Mouse (Mus musculus): ENCODE measurements at regions not wholly inside any gene's neighbourhood (a gene's known extent, or its start where the extent isn't known, plus 50 kb on each side); places are given as distances from the start of the nearest gene placed in this dataset.

DNA sequence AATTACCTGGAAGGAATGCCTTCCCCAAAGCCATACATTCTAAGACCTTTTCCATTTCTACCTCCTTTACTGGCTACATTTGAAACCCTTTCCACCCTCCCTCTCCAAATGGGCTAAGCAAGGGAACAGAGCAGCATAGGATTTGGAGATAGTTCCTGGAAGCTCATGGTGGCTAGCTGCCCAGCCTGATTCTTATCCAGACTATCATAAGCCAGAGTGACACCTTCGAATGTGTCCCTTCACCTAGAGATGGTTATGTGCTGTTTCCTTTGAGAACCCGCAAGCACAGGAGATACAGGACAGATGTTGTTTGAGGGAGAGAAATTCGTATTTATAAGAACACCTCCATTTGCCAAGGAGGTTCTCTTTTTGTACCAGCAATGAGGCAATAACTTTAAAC lies 272.0 kb downstream of the Rnf152 start:
- TF ChIP-seq CTCF (IDR thresholded peaks at IDR 0.05; ENCODE audit: control insufficient read depth, insufficient read depth, insufficient read length) (no peak), CEBPB (IDR thresholded peaks at IDR 0.05; ENCODE audit: low read depth) (no peak), MYOD1 (IDR thresholded peaks at IDR 0.05; ENCODE audit: control insufficient read depth, insufficient read length, low read depth) (no peak), FOSL1 (IDR thresholded peaks at IDR 0.05; ENCODE audit: insufficient read depth, low read length, poor library complexity, severe bottlenecking) (no peak), USF1 (IDR thresholded peaks at IDR 0.05; ENCODE audit: low read depth) (no peak), MAX (IDR thresholded peaks at IDR 0.05) (no peak), MYOG (IDR thresholded peaks at IDR 0.05; ENCODE audit: control insufficient read depth, extremely low read depth, insufficient read length) (no peak)
- Histone ChIP-seq H3K4me3 (ENCODE audit: insufficient read depth, poor library complexity, severe bottlenecking) (no peak overlapping the region), H3K79me2 (ENCODE audit: control insufficient read depth, insufficient read depth) (no peaks in the 10 kb centered on the region), H3ac (ENCODE audit: control insufficient read depth, insufficient read length, low read depth) (no peak overlapping the region), H3K27me3 (ENCODE audit: control insufficient read depth, insufficient read depth, insufficient read length) (no peaks in the 10 kb centered on the region), H3K36me3 (ENCODE audit: control insufficient read depth, insufficient read depth) (no peaks in the 10 kb centered on the region), H3K79me3 (ENCODE audit: low read depth) (no peaks in the 10 kb centered on the region)

GRCm38 (mm10) chr1:105083551-105084103 lies 272.9 kb downstream of the Rnf152 start:
- Histone ChIP-seq H3K79me3 (ENCODE audit: low read depth) (no peaks in the 10 kb centered on the region), H3ac (ENCODE audit: control insufficient read depth, insufficient read length, low read depth) (no peak overlapping the region), H3K27me3 (ENCODE audit: control insufficient read depth, insufficient read depth, insufficient read length) (no peaks in the 10 kb centered on the region), H3K79me2 (ENCODE audit: control insufficient read depth, insufficient read depth) (no peaks in the 10 kb centered on the region), H3K4me3 (ENCODE audit: insufficient read depth, poor library complexity, severe bottlenecking) (no peak overlapping the region), H3K36me3 (ENCODE audit: control insufficient read depth, insufficient read depth) (no peaks in the 10 kb centered on the region)
- TF ChIP-seq FOSL1 (IDR thresholded peaks at IDR 0.05; ENCODE audit: insufficient read depth, low read length, poor library complexity, severe bottlenecking) (no peak), MYOG (IDR thresholded peaks at IDR 0.05; ENCODE audit: control insufficient read depth, extremely low read depth, insufficient read length) (no peak), CTCF (IDR thresholded peaks at IDR 0.05; ENCODE audit: control insufficient read depth, insufficient read depth, insufficient read length) (no peak), MAX (IDR thresholded peaks at IDR 0.05) (no peak), CEBPB (IDR thresholded peaks at IDR 0.05; ENCODE audit: low read depth) (no peak), USF1 (IDR thresholded peaks at IDR 0.05; ENCODE audit: low read depth) (no peak), MYOD1 (IDR thresholded peaks at IDR 0.05; ENCODE audit: control insufficient read depth, insufficient read length, low read depth) (no peak)

DNA sequence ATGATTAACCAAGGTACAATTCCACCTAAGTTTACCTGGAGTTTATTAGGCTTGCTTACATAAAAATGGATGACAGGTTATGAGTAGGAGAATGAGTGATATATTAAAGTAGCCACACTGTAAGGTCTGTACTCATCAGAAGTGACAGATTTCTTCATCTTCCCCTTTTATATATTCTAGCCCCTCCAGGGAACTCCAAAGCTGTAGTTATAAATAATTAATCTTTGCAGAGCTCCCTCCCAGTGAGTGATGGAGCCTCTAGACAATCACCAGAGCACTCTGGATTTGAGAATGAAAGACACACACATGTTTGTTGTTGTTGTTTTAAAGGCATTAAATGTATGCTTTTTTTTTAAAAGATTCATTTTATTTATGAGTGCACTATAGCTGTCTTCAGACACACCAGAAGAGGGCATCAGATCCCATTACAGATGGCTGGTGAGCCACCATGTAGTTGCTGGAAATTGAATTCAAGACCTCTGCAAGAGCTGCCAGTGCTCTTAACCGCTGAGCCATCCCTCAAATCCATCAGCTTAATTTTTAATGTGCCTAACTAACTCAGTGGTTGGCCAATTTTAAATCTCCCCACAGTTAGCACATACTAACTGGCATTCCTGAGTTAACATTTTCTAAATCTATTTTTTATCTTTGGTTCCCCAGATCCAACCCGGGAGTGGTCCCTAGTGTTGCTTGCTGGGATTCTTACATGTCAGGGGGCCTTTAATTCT lies 273.5 kb downstream of the Rnf152 start:
- Histone ChIP-seq H3K27me3 (ENCODE audit: control insufficient read depth, insufficient read depth, insufficient read length) (no peaks in the 10 kb centered on the region), H3K79me3 (ENCODE audit: low read depth) (no peaks in the 10 kb centered on the region), H3K36me3 (ENCODE audit: control insufficient read depth, insufficient read depth) (no peaks in the 10 kb centered on the region), H3ac (ENCODE audit: control insufficient read depth, insufficient read length, low read depth) (no peak overlapping the region), H3K4me3 (ENCODE audit: insufficient read depth, poor library complexity, severe bottlenecking) (no peak overlapping the region), H3K79me2 (ENCODE audit: control insufficient read depth, insufficient read depth) (no peaks in the 10 kb centered on the region)
- TF ChIP-seq FOSL1 (IDR thresholded peaks at IDR 0.05; ENCODE audit: insufficient read depth, low read length, poor library complexity, severe bottlenecking): no peak
- TF ChIP-seq USF1 (IDR thresholded peaks at IDR 0.05; ENCODE audit: low read depth): no peak
- TF ChIP-seq MYOD1 (IDR thresholded peaks at IDR 0.05; ENCODE audit: control insufficient read depth, insufficient read length, low read depth): no peak
- no peak for TF ChIP-seq CTCF (IDR thresholded peaks at IDR 0.05; ENCODE audit: control insufficient read depth, insufficient read depth, insufficient read length)
- no peak for TF ChIP-seq MAX (IDR thresholded peaks at IDR 0.05)
- TF ChIP-seq MYOG (IDR thresholded peaks at IDR 0.05; ENCODE audit: control insufficient read depth, extremely low read depth, insufficient read length): no peak
- no peak for TF ChIP-seq CEBPB (IDR thresholded peaks at IDR 0.05; ENCODE audit: low read depth)

DNA sequence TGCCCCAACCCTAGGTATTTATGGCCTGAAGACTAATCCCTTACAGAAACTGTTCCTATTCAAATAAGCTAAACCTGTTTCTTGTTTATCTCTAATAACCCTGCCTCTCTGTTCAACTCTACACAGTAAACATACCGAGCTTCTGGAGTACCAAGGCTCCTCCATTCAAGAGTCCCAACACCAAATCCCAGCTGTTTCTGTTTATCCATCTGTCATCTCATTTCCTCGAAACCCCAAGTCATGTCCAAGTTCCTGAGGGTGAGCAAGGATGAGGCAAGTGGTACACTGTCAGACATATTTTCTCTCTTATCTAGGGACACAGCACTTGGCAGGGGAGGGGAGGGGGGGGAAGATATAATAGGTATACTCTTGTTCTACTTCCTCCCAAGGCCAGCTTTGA lies 274.6 kb downstream of the Rnf152 start:
- Histone ChIP-seq H3K79me2 (ENCODE audit: control insufficient read depth, insufficient read depth) (no peaks in the 10 kb centered on the region), H3K4me3 (ENCODE audit: insufficient read depth, poor library complexity, severe bottlenecking) (no peak overlapping the region), H3ac (ENCODE audit: control insufficient read depth, insufficient read length, low read depth) (no peak overlapping the region), H3K27me3 (ENCODE audit: control insufficient read depth, insufficient read depth, insufficient read length) (no peaks in the 10 kb centered on the region), H3K36me3 (ENCODE audit: control insufficient read depth, insufficient read depth) (no peaks in the 10 kb centered on the region), H3K79me3 (ENCODE audit: low read depth) (no peaks in the 10 kb centered on the region)
- no peak for TF ChIP-seq CEBPB (IDR thresholded peaks at IDR 0.05; ENCODE audit: low read depth)
- TF ChIP-seq MYOG (IDR thresholded peaks at IDR 0.05; ENCODE audit: control insufficient read depth, extremely low read depth, insufficient read length): no peak
- no peak for TF ChIP-seq USF1 (IDR thresholded peaks at IDR 0.05; ENCODE audit: low read depth)
- TF ChIP-seq MYOD1 (IDR thresholded peaks at IDR 0.05; ENCODE audit: control insufficient read depth, insufficient read length, low read depth): no peak
- no peak for TF ChIP-seq MAX (IDR thresholded peaks at IDR 0.05)
- no peak for TF ChIP-seq CTCF (IDR thresholded peaks at IDR 0.05; ENCODE audit: control insufficient read depth, insufficient read depth, insufficient read length)
- TF ChIP-seq FOSL1 (IDR thresholded peaks at IDR 0.05; ENCODE audit: insufficient read depth, low read length, poor library complexity, severe bottlenecking): no peak

GRCm38 (mm10) chr1:105079437-105079836 lies 277.1 kb downstream of the Rnf152 start:
- H3K27me3 ChIP-seq (ENCODE audit: control insufficient read depth, insufficient read depth, insufficient read length): no peaks in the 10 kb centered on the region
- no peaks in the 10 kb centered on the region for H3K79me2 ChIP-seq (ENCODE audit: control insufficient read depth, insufficient read depth)
- no peak overlapping the region for H3K4me3 ChIP-seq (ENCODE audit: insufficient read depth, poor library complexity, severe bottlenecking)
- TF ChIP-seq USF1 (IDR thresholded peaks at IDR 0.05; ENCODE audit: low read depth) (no peak), CEBPB (IDR thresholded peaks at IDR 0.05; ENCODE audit: low read depth) (no peak), MYOD1 (IDR thresholded peaks at IDR 0.05; ENCODE audit: control insufficient read depth, insufficient read length, low read depth) (no peak), CTCF (IDR thresholded peaks at IDR 0.05; ENCODE audit: control insufficient read depth, insufficient read depth, insufficient read length) (no peak), MAX (IDR thresholded peaks at IDR 0.05) (no peak), MYOG (IDR thresholded peaks at IDR 0.05; ENCODE audit: control insufficient read depth, extremely low read depth, insufficient read length) (no peak), FOSL1 (IDR thresholded peaks at IDR 0.05; ENCODE audit: insufficient read depth, low read length, poor library complexity, severe bottlenecking) (no peak)
- H3K36me3 ChIP-seq (ENCODE audit: control insufficient read depth, insufficient read depth): no peaks in the 10 kb centered on the region
- H3ac ChIP-seq (ENCODE audit: control insufficient read depth, insufficient read length, low read depth): no peak overlapping the region
- no peaks in the 10 kb centered on the region for H3K79me3 ChIP-seq (ENCODE audit: low read depth)
